Mouse (Mus musculus) lung, adult 2 months (tissue): ENCODE data around the gene Hal. TPM values are rescaled to one million over a fixed set of nuclear protein-coding genes. Genes with fewer than 3 reads are reported as not detected.
"Not testable (repeated sequence)": the region's sequence is repeated elsewhere in the genome, so short reads cannot be mapped to it uniquely, and the experiment has no call there.

Source experiments
- DNase-seq: peaks from one replicate; pipeline ENCODE4 v3.0.0; 2022
- H3K4me1 ChIP-seq: fragments of 200-500 bp; 2 replicates; pipeline ENCODE4 v1.6.1; 2011; ENCODE audit warnings: low read length; ENCODE audit not compliant: control insufficient read depth, insufficient read depth
- H3K4me3 ChIP-seq: fragments of 200-500 bp; replicated peaks from 2 replicates; pipeline ENCODE3; 2011; ENCODE audit warnings: low read depth, mild to moderate bottlenecking, control low read depth, low read length; ENCODE audit errors: extremely low read depth
- CTCF ChIP-seq: fragments of 200-500 bp; IDR thresholded peaks from 2 replicates; pipeline ENCODE4 v1.5.1; 2011; ENCODE audit warnings: mild to moderate bottlenecking, low read length, control low read depth; ENCODE audit not compliant: insufficient read depth
- POLR2A ChIP-seq: fragments of 200-500 bp; IDR thresholded peaks from 2 replicates; pipeline ENCODE4 v1.6.1; 2011; ENCODE audit warnings: low read depth, mild to moderate bottlenecking, control low read depth, low read length, borderline replicate concordance; ENCODE audit errors: extremely low read depth
- WGBS: fragments of 180-500 bp; shearing (Covaris S2); methylation state at CpG from one replicate; pipeline ENCODE4 v1.1.7; 2018; 5-methylcytosine and 5-hydroxymethylcytosine counted together
- polyA plus RNA-seq: library from polyadenylated mRNA; depleted of rRNA; stranded (reverse); fragments of >200 nt; gene quantifications from 2 replicates; pipeline ENCODE4 v1.2.3, GENCODE M21; 2012; rRNA removed

Gene Hal
- polyA plus RNA-seq, 1 experiment: 0.83 TPM

DNA sequence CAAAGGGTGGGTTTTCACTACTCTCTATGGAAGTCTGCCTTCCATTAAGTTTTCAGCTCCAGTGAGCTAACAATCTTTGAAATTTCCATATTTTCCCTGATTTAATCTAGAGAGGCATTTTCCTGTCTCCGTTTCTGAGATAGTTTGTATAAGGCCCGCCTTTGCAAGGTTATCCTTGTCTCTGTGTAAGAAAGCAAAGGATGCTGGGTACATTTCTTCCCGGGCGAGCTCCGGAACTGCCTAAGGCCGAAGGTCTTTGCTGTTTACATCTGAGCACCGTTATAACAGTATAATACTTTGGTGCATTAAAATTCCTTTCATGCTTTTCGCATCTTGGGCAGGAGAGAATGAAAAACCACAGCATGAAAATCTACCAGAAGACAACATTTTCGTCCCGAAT, 61.3 kb downstream of the Hal start:
- no peak overlapping the region for H3K4me3 ChIP-seq
- no peak for TF ChIP-seq POLR2A
- TF ChIP-seq CTCF: no peak
- H3K4me1 ChIP-seq: no peaks in the 10 kb centered on the region
- DNase-seq: no peak
- 61% methylated on average over 10 of the region's 10 CpGs for WGBS

DNA sequence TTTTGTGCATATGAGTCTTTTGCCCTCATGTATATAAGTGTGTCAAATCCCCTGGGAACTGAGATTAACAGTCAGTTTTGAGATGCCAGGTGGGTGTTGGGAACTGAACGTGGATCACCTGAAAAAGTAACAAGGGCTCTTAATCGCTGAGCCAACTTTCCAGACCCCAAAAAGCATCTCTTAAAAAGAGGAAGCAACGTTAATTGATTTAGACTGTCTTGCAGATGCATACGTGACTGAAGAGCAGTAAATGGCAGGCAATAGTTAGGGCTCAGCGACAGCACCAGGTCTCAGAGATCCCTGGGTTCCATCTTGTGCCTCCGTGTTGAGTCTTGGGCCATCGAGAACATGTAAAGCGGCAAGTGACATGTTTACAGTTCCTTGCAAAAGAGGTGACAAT, 64.0 kb downstream of the Hal start:
- DNase-seq: no peak
- H3K4me1 ChIP-seq: no peaks in the 10 kb centered on the region
- WGBS: 74% methylated on average over 8 of the region's 8 CpGs
- TF ChIP-seq POLR2A: no peak
- no peak for TF ChIP-seq CTCF
- no peak overlapping the region for H3K4me3 ChIP-seq

- WGBS: 59% methylated on average over 2 of the region's 2 CpGs
- not testable (repeated sequence) for DNase-seq, H3K4me1 ChIP-seq, H3K4me3 ChIP-seq
Measured at GRCm38 (mm10) chr10:93557971-93558370, 69.4 kb downstream of the Hal start.

- no peak for DNase-seq
- no peak for TF ChIP-seq POLR2A
- TF ChIP-seq CTCF: no peak
- H3K4me3 ChIP-seq: no peak overlapping the region
- WGBS: 62% methylated on average over 9 of the region's 9 CpGs
- no peaks in the 10 kb centered on the region for H3K4me1 ChIP-seq
Measured at GRCm38 (mm10) chr10:93559786-93560185, 71.2 kb downstream of the Hal start.

GRCm38 (mm10) chr10:93564518-93565090, 76.0 kb downstream of the Hal start:
- Histone ChIP-seq H3K4me1 (no peaks in the 10 kb centered on the region), H3K4me3 (no peak overlapping the region)
- DNase-seq: no peak
- WGBS: 80% methylated on average over 14 of the region's 14 CpGs
- TF ChIP-seq CTCF (no peak), POLR2A (no peak)

DNA sequence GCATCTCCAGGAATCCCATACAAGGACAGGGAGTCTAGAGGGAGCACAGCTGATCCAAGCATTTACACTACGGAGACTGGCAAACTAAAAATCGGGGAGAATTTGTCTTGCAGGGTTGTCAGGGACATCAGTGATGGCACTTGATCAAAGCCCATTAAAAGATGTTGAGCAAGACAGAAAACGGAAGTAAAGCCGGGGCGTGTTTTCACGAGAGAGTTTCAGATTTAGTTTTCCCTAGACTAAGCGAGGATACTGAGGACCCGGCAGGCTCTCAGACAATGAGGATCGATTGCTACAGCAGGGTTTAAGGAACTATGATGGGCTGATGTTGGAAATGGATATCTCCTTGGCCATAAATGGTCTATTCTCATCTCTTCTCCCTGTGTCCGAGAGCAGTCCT, 78.5 kb downstream of the Hal start:
- Histone ChIP-seq H3K4me1 (no peaks in the 10 kb centered on the region), H3K4me3 (no peak overlapping the region)
- DNase-seq: no peak
- WGBS: 74% methylated on average over 10 of the region's 10 CpGs
- TF ChIP-seq POLR2A: no peak
- no peak for TF ChIP-seq CTCF

DNA sequence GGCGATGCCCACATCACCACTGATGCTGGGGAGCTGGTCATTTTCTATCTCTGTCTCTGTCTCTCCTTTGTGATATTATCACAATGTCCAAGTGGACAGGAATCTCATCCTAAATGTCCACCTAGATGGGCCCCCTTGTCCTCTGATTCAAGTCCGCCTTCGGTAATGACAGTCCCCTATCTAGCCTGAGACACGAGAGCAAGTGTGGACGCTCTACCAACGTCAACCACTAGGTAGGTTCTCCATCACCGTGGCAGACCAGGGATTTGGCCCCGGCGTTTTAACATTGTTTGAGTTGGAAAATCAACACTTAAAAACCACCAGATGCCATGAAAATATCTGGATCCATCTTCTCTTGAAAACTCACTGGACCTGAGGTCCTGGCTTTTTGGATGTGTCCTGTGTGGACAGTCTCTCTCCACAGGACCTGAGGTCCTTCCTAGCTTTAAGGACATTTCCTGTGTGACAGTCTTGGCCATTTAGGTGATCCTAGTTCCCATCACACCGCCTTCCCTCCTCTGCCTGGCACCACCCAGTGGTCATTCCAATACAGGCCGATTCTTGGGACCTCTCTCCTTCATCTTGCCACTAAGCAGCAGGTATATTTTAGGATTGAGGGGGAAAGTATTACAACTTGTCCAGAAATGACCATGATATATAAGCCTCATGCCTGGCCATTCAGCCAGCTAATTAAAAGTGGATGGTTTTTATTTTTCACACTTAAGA, 79.4 kb downstream of the Hal start:
- WGBS: 84% methylated on average over 11 of the region's 11 CpGs
- TF ChIP-seq POLR2A (no peak), CTCF (no peak)

DNA sequence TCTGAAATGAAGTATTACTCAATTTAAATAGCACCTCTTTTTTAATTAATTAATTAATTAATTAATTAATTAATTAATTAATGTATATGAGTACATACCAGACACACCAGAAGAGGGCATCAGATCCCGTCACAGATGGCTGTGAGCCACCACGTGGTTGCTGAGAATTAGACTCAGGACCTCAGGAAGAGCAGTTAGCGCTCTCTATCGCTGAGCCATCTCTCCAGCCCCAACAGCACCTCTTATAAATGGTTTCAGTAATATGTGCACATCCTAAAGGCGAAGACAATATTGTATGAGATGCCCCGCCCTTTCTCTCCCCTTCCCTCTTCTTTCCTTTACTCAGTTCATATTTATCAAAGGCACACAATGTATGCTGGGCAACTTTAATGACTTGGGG, 80.1 kb downstream of the Hal start:
- H3K4me3 ChIP-seq: no peak overlapping the region
- H3K4me1 ChIP-seq: no peaks in the 10 kb centered on the region
- DNase-seq: no peak
- WGBS: 81% methylated on average over 6 of the region's 6 CpGs
- TF ChIP-seq CTCF (no peak), POLR2A (no peak)

More for the DNA sequence above, 79.4 kb downstream of the Hal start:
- no peak for DNase-seq
- Histone ChIP-seq H3K4me3 (no peak overlapping the region), H3K4me1 (no peaks in the 10 kb centered on the region)

Other genes with a start within 250 kb of the Hal start
- gene Elk3, start 177.6 kb upstream of the Hal start, polyA plus RNA-seq: 76.0 and 99.4 TPM in 2 replicates
- 57.7 and 82.7 TPM in 2 replicates for gene Lta4h, start 35.4 kb upstream of the Hal start, polyA plus RNA-seq
- 0.18 and 0.31 TPM in 2 replicates for gene Amdhd1, start 51.3 kb downstream of the Hal start, polyA plus RNA-seq
- gene Ccdc38, start 51.9 kb downstream of the Hal start, polyA plus RNA-seq: 0.04 and 0.05 TPM in 2 replicates
- gene Snrpf, start 100.9 kb downstream of the Hal start, polyA plus RNA-seq: 26.2 and 43.0 TPM in 2 replicates
- 46.6 and 54.4 TPM in 2 replicates for gene Ntn4, start 151.9 kb downstream of the Hal start, polyA plus RNA-seq